Mouse (Mus musculus) large intestine, adult 2 months (tissue): Measurements from ENCODE around the gene Rnf128. TPM values are rescaled to one million over a fixed set of nuclear protein-coding genes. Genes with fewer than 3 reads are reported as not detected.
"Not testable (repeated sequence)": the region's sequence is repeated elsewhere in the genome, so short reads cannot be mapped to it uniquely, and the experiment has no call there.

ENCODE experiments used
- DNase-seq: peaks from one replicate; pipeline ENCODE4 v3.0.0-alpha.2; 2012; ENCODE audit warnings: low read depth, low spot score
- WGBS: fragments of 180-500 bp; shearing (Covaris S2); methylation state at CpG from one replicate; pipeline ENCODE4 v1.1.7; 2018; 5-methylcytosine and 5-hydroxymethylcytosine counted together
- polyA plus RNA-seq: library from polyadenylated mRNA; depleted of rRNA; stranded (reverse); fragments of >200 nt; gene quantifications from 2 replicates; pipeline ENCODE4 v1.2.3, GENCODE M21; 2012; rRNA removed

Gene Rnf128
- polyA plus RNA-seq = 30.0 and 59.9 TPM in 2 replicates

GRCm38 (mm10) chrX:139562925-139563461 is at the start of gene Rnf128:
TSS of gene Rnf128 (plus strand) at chrX:139563316.
- no peak for DNase-seq
- 27% methylated on average over 8 of the region's 8 CpGs for WGBS

DNA sequence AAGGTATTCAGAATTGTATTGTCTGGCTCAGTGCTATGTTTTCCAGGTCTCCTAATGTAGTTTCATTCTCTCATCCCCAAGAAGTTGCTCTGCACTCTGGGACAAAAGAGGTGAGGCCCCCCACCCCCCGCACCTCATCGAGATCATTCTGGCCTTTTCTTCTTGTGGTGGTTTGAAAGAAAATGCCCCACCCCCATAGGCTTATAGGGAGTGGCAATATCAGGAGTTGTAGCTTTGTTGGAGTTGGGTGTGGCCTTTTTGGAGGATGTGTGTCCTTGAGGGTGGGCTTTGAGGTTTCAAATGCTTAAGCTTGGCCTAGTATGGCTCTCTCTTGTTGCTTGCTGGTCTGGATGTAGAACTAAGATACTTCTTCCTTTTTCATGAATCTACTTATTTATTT is 47.0 kb upstream of the Rnf128 start:
- WGBS = 89% methylated on average over 2 of the region's 2 CpGs

DNA sequence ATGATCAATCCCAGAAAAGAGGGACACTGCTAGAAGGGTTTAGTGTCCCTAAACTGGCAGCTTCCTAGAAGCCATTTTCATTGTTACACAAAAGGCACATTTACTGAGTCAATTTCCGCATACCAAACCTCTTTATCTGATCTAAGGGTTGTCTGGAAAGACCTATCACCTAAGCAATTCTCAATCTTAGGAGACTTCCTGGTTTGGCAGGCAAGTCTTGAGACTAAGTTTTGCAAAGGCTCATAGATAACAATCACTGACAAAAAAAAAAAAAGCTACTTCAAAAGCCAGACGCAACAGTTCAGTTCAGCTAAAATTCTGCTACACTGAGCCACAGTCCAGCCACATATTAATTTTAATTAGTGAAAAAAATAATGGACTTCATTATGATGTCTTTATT is 43.9 kb upstream of the Rnf128 start:
- 49% methylated on average over 2 of the region's 2 CpGs for WGBS
- DNase-seq = no peak

More for the DNA sequence above, 47.0 kb upstream of the Rnf128 start:
- DNase-seq = no peak

DNA sequence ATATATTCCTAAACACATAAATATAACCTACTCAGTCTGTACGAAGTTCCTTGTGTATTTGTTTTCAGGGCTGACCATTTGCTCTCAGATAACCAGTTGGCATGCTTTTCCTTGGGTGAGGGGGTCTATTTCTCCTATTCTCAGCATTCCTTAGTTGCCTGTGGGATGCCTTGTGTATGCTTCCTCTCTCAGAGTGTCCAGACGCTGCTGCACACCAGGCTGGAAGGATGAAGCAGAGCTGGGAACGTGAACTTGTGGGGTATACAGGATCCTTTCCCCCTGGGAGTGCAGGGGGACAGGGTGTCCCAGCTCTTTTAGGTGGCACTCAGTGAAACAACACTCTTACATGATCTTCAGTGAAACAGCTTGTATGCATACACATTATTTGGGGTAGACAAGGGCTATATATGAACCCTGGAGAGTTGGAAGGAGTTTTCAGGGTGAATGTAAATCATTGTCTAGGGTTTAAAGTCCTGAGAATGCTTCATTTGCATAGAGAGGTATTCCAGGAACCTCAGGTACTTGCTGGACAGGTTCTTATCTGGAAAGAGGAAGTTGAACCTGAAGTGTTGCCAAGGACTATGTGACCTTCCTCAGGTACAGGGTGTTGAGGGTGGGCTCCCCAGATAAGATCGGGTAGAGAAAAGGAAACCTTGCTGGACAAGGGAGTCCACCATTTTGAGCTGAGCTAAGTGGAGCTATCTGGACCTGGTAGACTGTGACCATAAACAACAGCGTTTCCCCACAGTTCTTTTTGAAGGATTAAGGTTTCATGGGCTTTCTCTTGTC is 38.6 kb upstream of the Rnf128 start:
- no peak for DNase-seq
- 41% methylated on average over 5 of the region's 5 CpGs for WGBS

GRCm38 (mm10) chrX:139525724-139526123 is 37.4 kb upstream of the Rnf128 start:
- 96% methylated on average over 2 of the region's 2 CpGs for WGBS

DNA sequence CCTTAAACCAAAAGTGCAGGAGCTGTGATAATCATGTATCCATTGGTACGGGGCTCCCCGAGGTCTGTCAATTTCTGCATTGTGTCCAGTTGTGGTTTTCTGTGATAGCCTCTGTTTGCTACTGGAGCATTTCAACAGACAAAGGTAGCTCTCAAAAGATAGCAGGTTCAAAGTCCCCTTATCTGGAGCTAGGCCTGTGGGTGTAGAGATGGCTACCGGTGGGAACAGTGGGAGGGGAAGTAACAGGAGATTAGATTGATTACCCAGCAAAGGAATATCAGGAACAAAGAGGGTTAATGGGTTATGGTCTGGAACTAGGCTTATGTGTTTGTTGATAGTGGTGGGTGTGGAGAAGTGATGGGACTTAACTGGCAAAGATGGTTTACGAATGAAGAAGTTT is 36.1 kb upstream of the Rnf128 start:
- no peak for DNase-seq
- WGBS = 55% methylated on average over 4 of the region's 4 CpGs

More at GRCm38 (mm10) chrX:139525724-139526123, 37.4 kb upstream of the Rnf128 start:
- no peak for DNase-seq

- DNase-seq = no peak
Measured at GRCm38 (mm10) chrX:139529678-139530077, 33.4 kb upstream of the Rnf128 start.

DNA sequence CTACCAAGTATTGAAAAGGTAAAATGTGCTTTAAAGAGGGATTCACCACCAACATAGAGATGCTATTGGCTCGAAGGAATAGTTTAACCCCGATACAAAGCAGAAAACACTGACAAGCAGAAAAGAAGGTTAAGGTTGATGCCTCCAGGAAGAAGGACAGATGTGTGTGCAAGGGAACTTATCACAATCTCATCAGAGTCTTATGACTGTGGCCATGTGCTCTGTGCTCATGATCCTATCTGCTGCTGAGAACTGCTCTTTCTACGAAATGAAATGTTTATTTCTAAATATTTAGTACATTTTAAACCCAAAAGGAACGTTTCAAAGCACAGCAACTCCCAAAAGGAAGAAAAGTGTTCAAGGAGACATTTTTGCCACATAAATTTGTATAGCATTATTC is 30.8 kb upstream of the Rnf128 start:
- 69% methylated on average over 4 of the region's 4 CpGs for WGBS
- DNase-seq = no peak

DNA sequence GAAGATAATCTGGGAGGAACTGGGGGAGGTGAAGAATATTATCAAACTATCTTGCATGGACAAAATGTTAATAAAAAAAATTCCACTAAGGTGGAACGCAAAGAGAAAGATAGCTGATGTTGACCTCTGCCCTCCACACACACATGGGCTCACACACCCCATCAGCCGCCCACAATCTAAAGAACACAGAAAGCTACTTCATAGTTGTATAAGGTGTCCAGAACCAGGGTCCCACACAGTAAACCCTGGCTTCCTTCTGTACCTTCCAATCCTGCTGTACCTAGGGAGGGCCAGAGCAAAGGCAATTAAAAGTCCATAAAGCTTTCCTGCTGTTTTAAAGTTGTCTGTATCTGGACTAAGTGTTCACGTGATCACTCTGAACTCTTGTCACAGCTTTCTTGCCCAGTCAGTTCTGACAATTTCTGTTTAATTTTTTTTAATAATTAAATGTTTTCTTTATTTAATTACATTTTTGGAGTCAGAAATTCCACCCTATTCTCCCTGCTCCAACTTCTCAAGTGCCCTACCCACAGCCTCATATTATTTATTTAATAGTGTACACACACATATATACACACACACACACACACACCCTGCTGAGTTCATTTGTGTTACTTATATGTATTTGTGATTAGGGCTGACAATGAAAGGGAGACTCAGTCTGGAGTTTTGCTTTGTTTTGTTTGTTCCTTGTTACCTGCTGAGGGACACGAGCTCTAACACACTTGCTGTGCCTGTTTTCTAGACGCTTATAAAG is 25.3 kb upstream of the Rnf128 start:
- 55% methylated on average over 5 of the region's 5 CpGs for whole genome bisulfite sequencing
- no peak for DNase-seq

DNA sequence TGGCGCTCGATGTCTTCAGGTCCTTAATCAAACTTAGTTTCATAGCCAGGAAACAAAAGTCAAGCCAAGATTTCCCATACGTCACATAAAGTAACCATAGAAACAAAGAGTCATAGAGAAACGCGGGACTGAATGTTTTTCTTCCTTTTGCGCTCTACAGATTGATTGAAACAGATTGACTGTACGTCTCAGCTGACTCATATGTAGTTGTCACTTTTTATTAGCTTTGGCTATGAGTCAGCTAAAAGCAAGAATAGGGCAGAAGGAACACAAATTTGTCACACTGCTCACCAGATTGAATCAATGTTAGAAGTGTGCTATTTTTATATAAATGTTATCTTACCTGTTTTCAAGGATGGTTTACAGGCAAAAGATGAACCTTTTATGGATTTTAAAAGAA is 19.4 kb upstream of the Rnf128 start:
- DNase-seq = no peak
- WGBS = 42% methylated on average over 7 of the region's 7 CpGs

GRCm38 (mm10) chrX:139550456-139550855 is 12.7 kb upstream of the Rnf128 start:
- DNase-seq = no peak
- WGBS = 57% methylated on average over 5 of the region's 5 CpGs

DNA sequence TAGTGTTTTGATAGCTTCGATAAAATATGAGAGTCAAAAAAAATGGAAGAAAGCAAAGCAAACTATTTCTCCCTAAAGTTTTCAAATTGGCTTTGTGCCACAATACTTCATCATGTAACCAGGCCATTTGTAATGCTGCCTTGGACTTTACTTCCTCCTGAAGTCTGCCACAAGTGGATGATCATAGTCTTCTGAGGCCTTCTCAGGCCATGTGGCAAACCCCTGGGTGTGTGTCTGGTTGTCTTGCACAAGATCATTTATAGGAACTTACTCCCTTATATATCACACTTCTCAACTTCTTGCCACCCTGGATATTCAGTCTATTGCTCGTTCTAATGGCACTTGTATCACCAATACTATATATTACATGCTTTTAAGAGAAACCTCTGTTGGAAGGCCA is 11.0 kb upstream of the Rnf128 start:
- 72% methylated on average over 2 of the region's 2 CpGs for WGBS
- DNase-seq = no peak

DNA sequence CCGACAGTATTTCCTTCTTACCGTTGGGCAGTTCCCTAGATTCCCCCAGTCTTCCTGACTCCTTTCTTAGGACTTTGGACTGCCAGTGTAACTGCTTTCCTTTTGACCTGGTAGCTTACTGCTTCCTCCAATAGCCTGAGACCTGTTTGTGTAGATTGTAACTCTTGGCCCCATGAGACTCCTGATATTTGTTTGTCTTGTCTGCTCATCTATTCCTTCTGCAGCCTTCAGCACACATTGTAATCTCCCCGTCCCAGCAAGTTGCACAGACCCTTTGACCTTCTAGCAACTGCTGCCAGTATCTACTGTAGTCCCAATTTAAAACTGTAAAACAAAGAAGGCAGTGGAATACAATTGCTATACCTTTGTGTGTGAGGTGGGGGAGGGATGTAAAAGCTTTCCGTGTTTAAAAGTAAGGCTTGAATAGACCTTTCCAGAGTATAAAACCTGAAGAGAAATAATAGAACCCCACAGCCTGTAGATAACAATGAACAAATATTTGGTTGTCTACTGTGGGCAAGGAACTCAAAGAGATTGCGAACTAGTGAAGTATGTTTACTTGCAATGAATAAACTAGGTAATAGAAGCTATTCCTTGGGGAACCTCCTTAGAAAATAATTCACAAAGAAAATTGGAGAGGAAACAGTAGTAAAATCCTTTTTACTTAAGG is 726 bp upstream of the Rnf128 start:
- no peak for DNase-seq

GRCm38 (mm10) chrX:139570054-139570453 is 6.9 kb downstream of the Rnf128 start:
- 77% methylated on average over 3 of the region's 3 CpGs for WGBS
- no peak for DNase-seq

More for the DNA sequence above, 726 bp upstream of the Rnf128 start:
- 34% methylated on average over 5 of the region's 5 CpGs for WGBS

GRCm38 (mm10) chrX:139578649-139579278 is 15.6 kb downstream of the Rnf128 start:
- no peak for DNase-seq
- WGBS = 40% methylated on average over 6 of the region's 6 CpGs

DNA sequence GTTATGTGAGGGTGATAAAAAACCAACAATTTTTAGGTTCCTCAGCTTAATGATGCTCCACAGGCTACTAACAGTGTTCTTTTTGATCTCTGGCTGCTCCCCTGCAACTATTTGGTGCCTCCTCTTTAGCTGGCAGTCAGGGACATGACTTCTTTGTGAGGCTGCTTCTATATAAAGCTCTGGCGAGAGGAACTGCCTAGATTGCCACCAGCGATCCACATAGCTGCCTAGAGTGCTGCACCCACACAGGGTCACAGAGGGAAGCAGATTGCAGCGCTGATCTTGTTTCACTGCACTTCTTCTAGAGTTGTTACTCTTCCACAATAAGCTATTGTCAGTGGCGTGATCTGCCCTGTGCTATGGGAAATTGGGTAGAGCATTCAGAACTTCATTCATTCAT is 20.5 kb downstream of the Rnf128 start:
- WGBS = 50% methylated on average over 4 of the region's 4 CpGs
- DNase-seq = no peak

DNA sequence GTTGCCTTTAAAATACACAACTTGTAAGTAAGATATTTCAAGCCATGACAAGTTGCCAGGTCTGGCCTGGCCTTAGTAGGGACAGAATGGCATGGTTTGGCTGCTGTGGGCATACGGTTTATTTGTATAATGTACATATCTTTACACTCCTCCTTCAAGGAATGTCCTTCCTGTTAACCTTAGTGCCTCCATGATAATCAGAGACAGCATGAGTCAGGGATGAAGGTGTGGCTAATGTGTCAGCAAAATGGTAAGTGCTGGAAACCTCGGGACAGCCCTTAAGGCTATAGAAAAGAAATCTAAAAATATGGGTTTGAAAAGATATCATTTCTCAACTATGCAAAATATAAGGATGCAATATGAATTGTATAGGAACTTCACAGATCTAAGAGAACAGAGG is 23.6 kb downstream of the Rnf128 start:
- DNase-seq = not testable (repeated sequence)
- 35% methylated on average over 2 of the region's 2 CpGs for WGBS

GRCm38 (mm10) chrX:139596404-139596803 is 33.3 kb downstream of the Rnf128 start:
- WGBS = 41% methylated on average over 6 of the region's 6 CpGs
- DNase-seq = no peak

DNA sequence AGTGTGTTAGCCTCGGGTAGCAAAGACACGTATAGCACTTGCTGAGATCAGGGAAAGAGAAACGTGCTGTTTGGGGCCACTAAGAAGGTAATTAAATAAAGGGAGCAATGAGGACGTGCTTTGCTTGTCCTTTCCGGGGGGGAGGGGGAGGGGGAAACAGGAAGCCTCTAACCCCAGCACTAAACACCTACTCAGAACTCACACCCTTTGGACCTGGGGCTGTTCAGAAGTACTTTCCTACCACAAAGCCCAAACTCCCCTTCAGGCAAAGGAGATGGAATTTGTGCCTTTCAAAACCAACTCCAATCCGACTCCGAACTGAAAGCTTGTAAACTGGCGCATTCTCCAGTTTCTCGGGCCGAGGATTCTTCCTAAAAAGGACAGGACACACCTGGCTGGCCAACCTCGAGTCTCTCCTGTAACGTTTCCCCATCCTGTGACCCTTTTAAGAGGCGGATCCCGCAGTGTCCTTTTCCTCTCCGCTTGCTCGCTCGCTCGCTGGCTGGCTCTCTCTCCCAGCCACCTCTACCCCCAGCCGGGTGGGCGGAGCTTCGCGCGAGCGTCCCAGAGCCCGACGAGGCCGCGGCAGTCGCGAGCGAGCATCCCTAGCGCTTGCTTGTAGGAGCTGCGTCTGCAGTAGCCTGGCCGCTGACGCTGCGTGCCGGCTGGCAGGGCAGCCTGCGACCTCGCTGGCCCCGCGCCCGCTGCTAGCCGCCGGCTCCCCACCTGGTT is 47.1 kb downstream of the Rnf128 start:
- 13% methylated on average over 44 of the region's 44 CpGs for WGBS
- DNase-seq = peak; percentile 44
